Mouse (Mus musculus) left cerebral cortex, adult 2 months (tissue): ENCODE results near the gene Clec2e. TPM values are rescaled to one million over a fixed set of nuclear protein-coding genes. Genes with fewer than 3 reads are reported as not detected.

Experiments used
- DNase-seq, 2 experiments: peaks; one replicate each; pipeline ENCODE4 v3.0.0; 2021 to 2022; ENCODE audit warnings: low spot score in 2 of 2, mixed read lengths in 1 of 2; ENCODE audit errors: extremely low spot score in 1 of 2
- H3K27ac ChIP-seq: fragments of 200-600 bp; 2 replicates; pipeline ENCODE4 v1.8.1; 2022
- H3K4me3 ChIP-seq: fragments of 200-600 bp; 2 replicates; pipeline ENCODE4 v1.8.1; 2022
- CTCF ChIP-seq: fragments of 200-600 bp; IDR thresholded peaks from 2 replicates; pipeline ENCODE4 v1.8.1; 2022; ENCODE audit warnings: antibody characterized with exemption, mild to moderate bottlenecking, moderate library complexity
- intact Hi-C: fragments of 180-260 bp; cut with DNase I; formaldehyde crosslinking; loops from one replicate; pipeline ENCODE4 v1.15.1; 2025
- total RNA-seq, 2 experiments: library from RNA; stranded (reverse); gene quantifications; 2 replicates each; pipeline ENCODE4 v1.2.3; 2021

The Clec2e gene
- total RNA-seq, 2 experiments from 2014 or later: not detected

GRCm38 (mm10) chr6:129051086-129051485 lies 49.6 kb downstream of the Clec2e start:
- Histone ChIP-seq H3K4me3 (no peak overlapping the region), H3K27ac (no peak overlapping the region)
- DNase-seq: no peak
- intact Hi-C loops: no loop called here
- TF ChIP-seq CTCF: no peak

GRCm38 (mm10) chr6:129049596-129050251 lies 51.0 kb downstream of the Clec2e start:
- no peak overlapping the region for H3K27ac ChIP-seq
- no peak overlapping the region for H3K4me3 ChIP-seq
- intact Hi-C loops: no loop called here
- DNase-seq: no peak
- no peak for TF ChIP-seq CTCF

- no peak for TF ChIP-seq CTCF
- Histone ChIP-seq H3K4me3 (peak overlapping the region; percentile 37), H3K27ac (no peak overlapping the region)
- intact Hi-C loops: no loop called here
- no peak for DNase-seq
Observed at GRCm38 (mm10) chr6:129048857-129049473, 51.7 kb downstream of the Clec2e start.

GRCm38 (mm10) chr6:129048381-129048780 lies 52.3 kb downstream of the Clec2e start:
- H3K27ac ChIP-seq: no peak overlapping the region
- no peak overlapping the region for H3K4me3 ChIP-seq
- intact Hi-C loops: no loop called here
- no peak for DNase-seq
- TF ChIP-seq CTCF: no peak

GRCm38 (mm10) chr6:129045601-129046000 lies 55.1 kb downstream of the Clec2e start, which contains the start of gene Klrb1f:
Gene Klrb1f, plus strand, starts transcription at chr6:129045901.
- intact Hi-C loops: no loop called here
- no peak for DNase-seq
- TF ChIP-seq CTCF: no peak
- H3K4me3 ChIP-seq: no peak within 1 kb of the TSS
- H3K27ac ChIP-seq: no peak within 1 kb of the TSS

GRCm38 (mm10) chr6:129042470-129042869 lies 58.2 kb downstream of the Clec2e start:
- Histone ChIP-seq H3K27ac (no peak overlapping the region), H3K4me3 (no peak overlapping the region)
- no peak for DNase-seq
- no peak for TF ChIP-seq CTCF
- intact Hi-C loops: no loop called here

Other genes starting within 250 kb of the Clec2e start
- not detected for gene Clec2i, start 213.3 kb downstream of the Clec2e start, total RNA-seq
- gene BC035044, start 209.8 kb downstream of the Clec2e start, total RNA-seq: 1 to 10 TPM in 1 of 2 experiments, under 1 TPM in 1; 0.94 to 1.5 TPM
- under 1 TPM in 1 of 2 experiments, not detected in 1; 0.52 TPM for gene Clec2g, start 166.5 kb downstream of the Clec2e start, total RNA-seq
- not detected for gene Klrb1f, start 55.0 kb downstream of the Clec2e start, total RNA-seq
- gene Clec2d, start 79.7 kb upstream of the Clec2e start, total RNA-seq: 1 to 10 TPM; 4.7 to 8.4 TPM
- not detected for gene Cd69, start 174.5 kb upstream of the Clec2e start, total RNA-seq
- gene 4922502D21Rik, start 230.9 kb upstream of the Clec2e start, total RNA-seq: not detected
- under 1 TPM; 0.26 to 0.52 TPM for gene Clec12a, start 241.8 kb upstream of the Clec2e start, total RNA-seq